Mouse (Mus musculus): ENCODE data around the gene Mrrf.

- no peak for TF ChIP-seq CTCF (IDR thresholded peaks at IDR 0.05)
- TF ChIP-seq POLR2A (IDR thresholded peaks at IDR 0.05; ENCODE audit: insufficient read depth, low read depth, low read length): no peak
- no peak for TF ChIP-seq EP300 (IDR thresholded peaks at IDR 0.05; ENCODE audit: insufficient read depth, low read depth, low read length)
These were observed 48.7 kb downstream of the Mrrf start for GRCm38 (mm10) chr2:36184876-36185275.
